Mouse (Mus musculus): ENCODE results near the gene Flg.

Gene Flg

GRCm38 (mm10) chr3:93273223-93273622 is at the start of gene Flg:
Gene Flg (plus strand): TSS chr3:93273523.
- no peak for DNase-seq

- no peak for DNase-seq
Measured at GRCm38 (mm10) chr3:93297542-93297941, 24.2 kb downstream of the Flg start.

DNA sequence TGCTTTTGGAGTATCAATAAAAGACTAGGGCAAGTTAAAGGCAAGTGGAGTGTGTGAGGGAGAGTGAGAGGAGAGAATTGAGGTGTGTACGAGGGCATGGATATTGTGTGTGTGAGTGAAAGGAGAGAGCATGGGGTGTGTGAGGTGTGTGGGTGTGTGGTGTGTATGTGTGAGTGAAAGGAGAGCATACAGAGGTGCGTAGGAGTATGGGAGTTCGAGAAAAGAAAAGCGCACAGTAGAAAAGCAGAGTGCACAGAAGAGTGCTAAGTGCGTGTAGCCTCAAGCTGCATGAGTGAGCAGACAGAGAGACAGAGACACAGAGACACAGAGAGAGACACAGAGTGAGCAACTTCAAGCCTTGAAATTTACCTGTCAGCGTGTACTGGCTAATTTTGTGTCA is 26.5 kb downstream of the Flg start:
- DNase-seq = no peak

DNA sequence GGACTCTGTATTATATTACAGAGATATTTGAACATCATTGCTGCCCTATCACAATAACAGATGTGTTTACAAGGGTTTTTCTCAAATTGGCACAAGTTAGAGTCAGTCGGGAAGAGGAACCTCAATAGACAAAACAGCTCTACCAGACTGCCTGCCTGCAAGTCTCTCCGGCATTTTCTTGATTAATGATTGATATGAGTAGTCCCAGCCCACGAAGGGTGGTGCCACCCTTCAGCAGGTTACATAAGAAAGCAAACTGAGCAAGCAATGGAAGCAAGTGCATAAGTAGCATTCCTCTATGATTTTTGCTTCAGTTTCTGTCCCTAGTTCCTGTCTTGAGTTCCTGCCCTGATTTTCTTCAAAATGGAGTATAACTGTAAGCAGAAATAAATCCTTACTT is 28.6 kb downstream of the Flg start:
- DNase-seq = no peak

DNA sequence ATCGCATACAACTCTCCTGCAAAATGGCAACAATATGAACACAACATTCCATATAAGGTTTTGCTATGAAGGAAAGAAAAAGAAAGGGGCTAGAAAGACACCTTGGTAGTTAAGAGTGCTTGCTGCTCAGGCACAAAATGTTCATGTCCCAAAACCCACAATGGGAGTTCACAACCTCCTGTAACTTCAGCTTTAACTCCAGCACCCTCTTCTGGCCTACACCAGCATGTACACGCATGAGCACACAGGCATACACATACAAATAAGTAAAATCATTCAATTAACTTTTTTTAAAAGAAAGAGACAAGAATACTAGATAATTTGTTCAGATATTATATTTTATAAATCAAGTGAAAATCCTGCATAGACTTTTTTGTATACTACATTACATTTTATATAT is 32.8 kb downstream of the Flg start:
- peak in 1 of 2 experiments; percentile 5 for DNase-seq

DNA sequence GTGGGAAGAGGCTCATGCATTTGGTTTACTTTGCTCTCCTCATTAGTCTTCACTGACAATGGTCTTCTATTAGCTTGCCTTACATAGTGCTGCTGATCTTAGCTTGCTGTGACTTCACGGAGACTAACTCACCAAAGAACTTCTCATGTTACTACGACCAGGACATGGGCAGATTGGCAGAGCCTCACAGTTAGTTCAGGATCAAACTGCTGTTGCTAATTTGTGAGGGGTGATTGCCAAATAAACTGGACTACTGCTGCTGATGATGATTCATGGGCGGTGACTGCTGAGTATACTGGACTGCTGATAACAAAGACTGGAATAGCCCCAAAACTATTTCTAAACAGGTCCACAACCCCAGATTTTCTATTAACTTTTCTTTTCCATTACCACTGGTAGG is 38.0 kb downstream of the Flg start:
- DNase-seq = no peak

- no peak for DNase-seq
Measured at GRCm38 (mm10) chr3:93314388-93314787, 41.1 kb downstream of the Flg start.

DNA sequence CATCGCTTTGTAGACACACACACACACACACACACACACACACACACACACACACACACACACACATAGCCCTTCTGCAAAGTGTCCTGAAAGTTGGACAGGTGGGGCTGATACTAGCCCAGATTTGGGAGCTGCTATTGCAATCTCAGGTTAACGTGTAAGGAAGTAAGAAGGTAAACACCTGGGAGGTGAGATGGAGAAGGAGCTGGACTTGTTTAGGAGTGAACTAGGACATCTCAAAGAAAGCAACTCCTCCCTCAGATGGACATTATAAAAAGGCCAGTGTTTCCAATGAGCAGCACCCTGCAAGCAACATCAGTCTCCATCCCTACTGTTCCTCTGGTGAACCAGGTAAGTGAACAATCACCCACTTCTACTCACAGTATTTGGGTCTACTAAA is 46.1 kb downstream of the Flg start, which contains the start of gene Hrnr:
TSS of gene Hrnr (plus strand) at position 301 of the 400 bp plus-strand sequence.
- DNase-seq = no peak

DNA sequence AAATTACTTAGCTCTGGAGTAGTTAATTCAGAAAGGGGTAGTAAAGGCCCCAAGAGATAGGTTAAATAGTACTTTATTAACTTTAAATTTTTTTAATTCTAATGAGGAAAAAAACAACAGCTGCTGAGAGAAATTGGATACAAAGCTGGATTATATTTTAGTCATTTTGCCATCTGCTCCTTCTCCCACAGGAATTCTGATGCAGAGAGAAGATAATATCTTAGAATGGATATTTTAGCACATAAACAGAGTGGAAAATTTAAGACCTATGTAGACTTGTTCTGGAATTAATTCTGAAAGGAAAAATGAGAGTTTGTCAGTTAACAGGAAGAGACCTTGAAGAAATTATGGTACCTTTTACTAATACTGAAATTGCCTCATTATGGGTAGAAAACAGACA is 64.4 kb downstream of the Flg start:
- DNase-seq = no peak

- no peak for DNase-seq
Measured at GRCm38 (mm10) chr3:93340021-93340420, 66.7 kb downstream of the Flg start.

Measured in kidney, postnatal 4 days (tissue).